Mouse (Mus musculus): Measurements from ENCODE around the gene Cdc34.

DNA sequence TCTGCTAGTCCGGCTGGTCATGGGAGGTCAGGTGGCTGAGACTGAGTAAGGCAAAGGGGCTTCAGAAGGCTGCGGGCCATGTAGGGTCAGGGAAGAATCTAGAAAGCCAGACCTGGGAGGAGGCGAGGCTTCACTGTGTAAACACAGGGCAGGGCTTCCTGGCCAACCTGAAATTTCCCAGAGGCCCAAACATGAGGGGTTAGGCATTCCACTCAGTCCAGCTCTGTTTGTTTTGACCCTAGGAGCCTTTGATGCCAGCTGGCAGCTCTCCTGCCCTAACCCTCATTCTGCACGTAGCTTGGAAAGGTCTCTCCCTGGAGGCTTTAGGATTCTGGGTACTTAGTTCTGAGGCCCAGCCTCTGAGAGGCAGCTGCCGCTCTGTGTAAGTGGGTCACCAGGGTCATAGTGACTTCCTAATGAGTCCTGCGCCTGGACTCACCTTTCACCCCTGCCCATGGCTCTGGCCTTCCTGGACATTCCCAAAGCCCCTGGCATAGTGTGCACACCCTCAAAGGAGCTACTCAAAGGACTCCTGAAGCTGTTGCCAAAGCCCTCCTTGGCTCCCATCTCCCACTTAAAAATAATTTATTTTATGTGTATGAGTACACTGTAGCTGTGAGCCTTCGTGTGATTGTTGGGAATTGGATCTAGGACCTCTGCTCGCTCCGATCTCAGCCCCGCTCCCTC is 19.6 kb downstream of the Cdc34 start:
- TF ChIP-seq CTCF (IDR thresholded peaks at IDR 0.05; ENCODE audit: low read depth, low read length) (no peak), POLR2A (IDR thresholded peaks at IDR 0.05; ENCODE audit: borderline replicate concordance, low read depth, low read length) (no peak)

All from bone marrow macrophage, adult 2 months (primary cell).